Mouse (Mus musculus): ENCODE measurements around the gene Klk10. TPM values are rescaled to one million over a fixed set of nuclear protein-coding genes. Genes with fewer than 3 reads are reported as not detected.

Gene Klk10
- total RNA-seq (2012; rRNA removed) = not detected in 2 replicates
- not detected in 2 replicates for total RNA-seq (2014; rRNA removed)
- not detected in 2 replicates for polyA plus RNA-seq (2012; ENCODE audit: insufficient read length, low read depth)

DNA sequence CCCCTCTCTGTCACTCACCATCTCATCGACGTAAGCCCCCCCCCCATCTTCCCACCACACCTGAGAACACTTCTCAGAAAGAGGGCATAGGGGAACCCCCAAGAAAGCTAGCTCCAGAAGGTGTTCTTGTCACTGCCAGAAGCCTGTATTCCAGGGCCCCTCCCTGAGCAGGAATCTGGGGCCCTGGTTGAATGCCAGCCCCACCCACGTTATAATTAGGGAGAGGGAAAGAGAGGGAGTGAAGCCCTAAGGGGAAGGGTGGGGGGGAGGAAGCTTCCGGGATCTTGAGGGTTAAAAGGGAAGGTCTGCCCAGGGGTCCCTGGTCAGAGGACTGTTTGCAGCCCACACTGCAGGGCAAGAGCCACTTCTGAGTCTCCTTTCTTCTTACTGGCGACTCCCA, at the start of gene Klk10:
TSS of gene Klk10 (plus strand) at position 290 of the 400 bp plus-strand sequence.
- Histone ChIP-seq H3K79me2 (replicated peaks; ENCODE audit: control insufficient read depth, extremely low read depth, insufficient read depth, poor library complexity, severe bottlenecking) (no peaks in the 10 kb centered on the region), H3K36me3 (replicated peaks in 1 of 2; ENCODE audit: control insufficient read depth in 1 of 2, insufficient read depth in 1 of 2, low read length in 1 of 2) (no peaks in the 10 kb centered on the region), H3K4me2 (ENCODE audit: insufficient read depth, low read depth, poor library complexity, severe bottlenecking) (no peak within 1 kb of the TSS; the same call in 1 of the 2 replicates), H3K4me1 (ENCODE audit: control insufficient read depth in 1 of 2, insufficient read depth in 2 of 2) (peaks cover 5 to 7% of the 10 kb centered on the region in 2 experiments; a peak in 1 of 4 replicates), H3K9ac (ENCODE audit: insufficient read depth, low read depth) (no peak within 1 kb of the TSS), H3K9me3 (replicated peaks; ENCODE audit: low read length) (no peaks in the 10 kb centered on the region), H3K4me3 (replicated peaks in 1 of 3; ENCODE audit: low read depth in 2 of 3, low read length in 2 of 3, poor library complexity in 1 of 3) (no peak within 1 kb of the TSS), H3K27me3 (replicated peaks) (peaks cover 93% of the 10 kb centered on the region), H3K27ac (ENCODE audit: insufficient read depth, low read depth) (no peak within 1 kb of the TSS)
- in situ Hi-C loops (cut with MboI; ENCODE audit: low pct_ligation_motif_present, low pct_unique_long_range_greater_than_20kb, low sequenced_read_pairs) (loop anchor here (5.0 to 25.0 kb wide), 2 partner anchors 98 to 293 kb away; partner anchors contain the start of gene Iglon5), dilution Hi-C loops (cut with MboI; ENCODE audit: extremely low pct_ligation_motif_present, extremely low pct_unique_long_range_greater_than_20kb, low sequenced_read_pairs) (no loop called here)
- TF ChIP-seq MEF2A (IDR thresholded peaks at IDR 0.05; ENCODE audit: borderline replicate concordance, low read depth, low read length) = no peak
- no peak for TF ChIP-seq MAFK (IDR thresholded peaks at IDR 0.05; ENCODE audit: insufficient replicate concordance, low read length)
- no peak for TF ChIP-seq NELFE (IDR thresholded peaks at IDR 0.05; ENCODE audit: low read depth, low read length)
- no peak for TF ChIP-seq MAX (IDR thresholded peaks at IDR 0.05; ENCODE audit: low read length)
- no peak for TF ChIP-seq ZMIZ1 (IDR thresholded peaks at IDR 0.05; ENCODE audit: low read depth, low read length)
- no peak for TF ChIP-seq SIN3A (IDR thresholded peaks at IDR 0.05; ENCODE audit: low read length)
- no peak for TF ChIP-seq ZKSCAN1 (IDR thresholded peaks at IDR 0.05; ENCODE audit: borderline replicate concordance, low read depth, low read length)
- no peak for TF ChIP-seq IRF4 (IDR thresholded peaks at IDR 0.05; ENCODE audit: low read depth, low read length)
- TF ChIP-seq ZNF384 (IDR thresholded peaks at IDR 0.05; ENCODE audit: low read depth, low read length) = no peak
- TF ChIP-seq JUND (conservative IDR thresholded peaks at IDR 0.05; ENCODE audit: low read depth, low read length) = no peak
- no peak for TF ChIP-seq EP300 (IDR thresholded peaks at IDR 0.05; ENCODE audit: low read length)
- TF ChIP-seq CHD2 (IDR thresholded peaks at IDR 0.05; ENCODE audit: low read length) = no peak
- no peak for TF ChIP-seq CHD1 (IDR thresholded peaks at IDR 0.05; ENCODE audit: low read depth, low read length)
- no peak for TF ChIP-seq SMC3 (IDR thresholded peaks at IDR 0.05; ENCODE audit: low read depth, low read length)
- TF ChIP-seq ZC3H11A (IDR thresholded peaks at IDR 0.05; ENCODE audit: low read depth, low read length) = no peak
- no peak for TF ChIP-seq CTCF (conservative IDR thresholded peaks at IDR 0.05 in 1 of 2, IDR thresholded peaks at IDR 0.05 in 1 of 2; ENCODE audit: low read depth in 2 of 2, low read length in 2 of 2)
- TF ChIP-seq UBTF (IDR thresholded peaks at IDR 0.05; ENCODE audit: low read depth, low read length) = no peak
- DNase-seq (ENCODE audit: extremely low read depth) = no peak

DNA sequence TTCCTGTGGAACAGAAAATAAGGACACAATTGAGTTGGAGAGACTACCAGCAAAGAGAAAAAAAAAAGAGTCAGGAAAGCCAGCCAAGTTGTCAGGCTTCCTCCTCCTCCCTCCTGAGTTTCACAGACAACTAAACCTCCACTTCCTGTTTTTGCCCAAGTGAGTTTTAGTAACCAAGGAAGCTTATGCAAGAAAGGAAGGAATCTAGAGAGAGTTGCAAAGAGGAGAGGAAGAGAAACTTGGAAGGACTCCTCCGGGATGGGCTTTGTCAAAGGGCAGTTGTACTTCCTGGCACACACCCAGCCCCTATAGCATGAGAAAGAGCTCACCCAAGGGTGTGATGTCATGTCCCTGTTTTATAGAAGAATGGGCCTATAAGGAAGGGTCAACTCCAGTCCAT, 33.0 kb upstream of the Klk10 start:
- in situ Hi-C loops (cut with MboI; ENCODE audit: low pct_ligation_motif_present, low pct_unique_long_range_greater_than_20kb, low sequenced_read_pairs) (no loop called here), dilution Hi-C loops (cut with MboI; ENCODE audit: extremely low pct_ligation_motif_present, extremely low pct_unique_long_range_greater_than_20kb, low sequenced_read_pairs) (no loop called here)
- H3K27ac ChIP-seq (ENCODE audit: insufficient read depth, low read depth) = no peak overlapping the region

More for the DNA sequence above, 33.0 kb upstream of the Klk10 start:
- H3K27me3 ChIP-seq (replicated peaks) = peaks cover 50% of the 10 kb centered on the region
- H3K9ac ChIP-seq (ENCODE audit: insufficient read depth, low read depth) = no peak overlapping the region
- TF ChIP-seq ZKSCAN1 (IDR thresholded peaks at IDR 0.05; ENCODE audit: borderline replicate concordance, low read depth, low read length) (no peak), POLR2AphosphoS2 (IDR thresholded peaks at IDR 0.05; ENCODE audit: low read depth, low read length) (no peak), CHD1 (IDR thresholded peaks at IDR 0.05; ENCODE audit: low read depth, low read length) (no peak), ZMIZ1 (IDR thresholded peaks at IDR 0.05; ENCODE audit: low read depth, low read length) (no peak), MAX (IDR thresholded peaks at IDR 0.05; ENCODE audit: low read length) (no peak), ELF1 (IDR thresholded peaks at IDR 0.05; ENCODE audit: low read depth, low read length) (no peak), GABPA (IDR thresholded peaks at IDR 0.05; ENCODE audit: insufficient replicate concordance, low read depth, low read length) (no peak), POLR2A (IDR thresholded peaks at IDR 0.05; ENCODE audit: low read depth, low read length) (no peak), SIN3A (IDR thresholded peaks at IDR 0.05; ENCODE audit: low read length) (no peak), EP300 (IDR thresholded peaks at IDR 0.05; ENCODE audit: low read length) (no peak), SMC3 (IDR thresholded peaks at IDR 0.05; ENCODE audit: low read depth, low read length) (no peak), IRF4 (IDR thresholded peaks at IDR 0.05; ENCODE audit: low read depth, low read length) (no peak)
- no peaks in the 10 kb centered on the region for H3K36me3 ChIP-seq (replicated peaks in 1 of 2; ENCODE audit: control insufficient read depth in 1 of 2, insufficient read depth in 1 of 2, low read length in 1 of 2)
- no peak overlapping the region for H3K4me3 ChIP-seq (replicated peaks in 1 of 3; ENCODE audit: low read depth in 2 of 3, low read length in 2 of 3, poor library complexity in 1 of 3)
- H3K4me2 ChIP-seq (ENCODE audit: insufficient read depth, low read depth, poor library complexity, severe bottlenecking) = no peak overlapping the region
- H3K4me1 ChIP-seq (ENCODE audit: control insufficient read depth in 1 of 2, insufficient read depth in 2 of 2) = no peaks in the 10 kb centered on the region
- no peak for DNase-seq (ENCODE audit: extremely low read depth)
- no peaks in the 10 kb centered on the region for H3K79me2 ChIP-seq (replicated peaks; ENCODE audit: control insufficient read depth, extremely low read depth, insufficient read depth, poor library complexity, severe bottlenecking)
- H3K9me3 ChIP-seq (replicated peaks; ENCODE audit: low read length) = no peaks in the 10 kb centered on the region

Data from CH12.LX (cell line).